Mouse (Mus musculus) lung, postnatal 0 days (tissue): ENCODE data around the gene C2cd4b.

ENCODE experiments used
- CTCF ChIP-seq: IDR thresholded peaks from 2 replicates; pipeline ENCODE4 v1.5.1; 2016; ENCODE audit warnings: antibody characterized with exemption, mild to moderate bottlenecking
- EP300 ChIP-seq: IDR thresholded peaks from 2 replicates; pipeline ENCODE4 v1.6.1; 2016; ENCODE audit warnings: antibody characterized with exemption, mild to moderate bottlenecking, control low read depth

DNA sequence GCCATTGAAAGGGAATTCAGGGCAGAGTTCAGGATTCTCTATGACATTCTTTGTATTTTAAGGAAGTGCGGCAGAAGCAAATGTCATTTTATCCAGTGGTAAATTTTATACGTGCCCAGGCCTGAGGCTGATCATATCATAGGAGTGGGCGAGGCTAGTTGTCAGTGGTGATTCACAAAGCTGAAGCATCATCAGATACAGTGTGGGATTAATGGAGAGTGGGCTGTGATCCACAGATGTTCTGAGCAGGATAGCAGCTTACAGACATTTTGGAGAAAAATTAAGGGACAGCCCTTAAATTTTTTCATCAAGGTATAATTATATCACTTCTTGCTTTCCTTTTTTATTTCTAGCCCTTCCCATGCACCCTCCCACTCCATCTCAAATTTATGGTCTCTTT is 24.2 kb downstream of the C2cd4b start:
- no peak for TF ChIP-seq EP300
- TF ChIP-seq CTCF: no peak
